Mouse (Mus musculus): ENCODE results near the gene Fam83g. TPM values are rescaled to one million over a fixed set of nuclear protein-coding genes. Genes with fewer than 3 reads are reported as not detected.

The Fam83g gene
- total RNA-seq, 1 experiment from 2014 or later = 0.85 TPM

DNA sequence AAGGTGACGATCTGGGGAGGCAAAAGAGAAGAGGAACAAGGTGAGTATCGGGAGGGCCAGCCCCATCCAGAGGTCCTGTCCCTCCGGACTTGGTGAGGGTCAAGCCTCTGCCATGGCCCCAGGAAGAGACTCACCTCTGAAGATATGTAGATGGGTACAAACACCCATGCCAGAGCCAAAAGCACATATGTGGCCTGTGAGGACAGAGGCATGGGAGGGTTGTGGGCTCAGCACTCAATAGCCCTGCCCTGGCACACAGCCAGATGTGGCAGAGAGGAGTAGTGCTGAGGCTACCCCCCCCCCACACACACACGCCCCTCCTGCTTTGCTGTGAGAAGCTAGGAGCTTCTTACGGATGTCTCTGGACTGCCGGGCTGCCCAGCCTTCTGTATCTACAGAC is 31.2 kb downstream of the Fam83g start:
- no peak for DNase-seq

DNA sequence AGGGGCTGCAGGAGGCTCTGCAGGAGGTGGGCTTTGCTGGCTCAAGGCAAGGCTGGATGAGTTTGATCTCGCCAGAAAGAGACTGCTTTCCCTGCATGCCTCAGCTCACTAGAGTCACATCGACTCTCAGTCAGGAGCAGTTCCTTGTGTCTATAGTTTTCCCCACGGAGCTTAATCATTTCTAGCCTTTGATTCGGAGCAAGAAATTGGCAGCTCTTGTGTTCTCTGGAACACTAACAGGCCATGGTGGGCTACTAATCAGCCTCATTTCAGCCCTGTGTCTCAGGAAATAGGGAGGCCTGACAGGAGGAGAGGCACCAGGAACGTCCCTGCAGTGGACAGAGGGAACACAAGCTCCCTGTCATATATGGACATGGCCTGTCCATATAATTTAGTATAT is 34.1 kb downstream of the Fam83g start:
- no peak for DNase-seq

DNA sequence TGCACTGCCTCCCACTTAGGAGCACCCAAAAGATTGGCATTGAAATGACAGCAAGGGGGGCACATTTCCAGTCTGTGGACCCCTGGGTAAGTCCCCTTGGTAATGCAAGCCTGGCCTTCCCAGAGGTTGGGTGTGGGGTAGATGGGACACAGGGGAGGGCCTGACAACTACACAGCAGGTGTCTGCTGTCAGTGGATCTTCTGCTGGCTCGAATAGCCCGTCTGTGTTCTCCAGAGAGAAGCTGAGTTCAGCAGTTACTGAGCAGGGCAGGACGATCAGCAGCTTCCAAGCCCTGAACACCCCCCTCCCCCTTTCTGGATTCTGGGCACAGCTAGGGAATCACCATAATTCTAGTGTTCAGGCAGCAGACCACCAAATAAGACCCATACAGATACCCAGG is 35.5 kb downstream of the Fam83g start:
- no peak for DNase-seq

DNA sequence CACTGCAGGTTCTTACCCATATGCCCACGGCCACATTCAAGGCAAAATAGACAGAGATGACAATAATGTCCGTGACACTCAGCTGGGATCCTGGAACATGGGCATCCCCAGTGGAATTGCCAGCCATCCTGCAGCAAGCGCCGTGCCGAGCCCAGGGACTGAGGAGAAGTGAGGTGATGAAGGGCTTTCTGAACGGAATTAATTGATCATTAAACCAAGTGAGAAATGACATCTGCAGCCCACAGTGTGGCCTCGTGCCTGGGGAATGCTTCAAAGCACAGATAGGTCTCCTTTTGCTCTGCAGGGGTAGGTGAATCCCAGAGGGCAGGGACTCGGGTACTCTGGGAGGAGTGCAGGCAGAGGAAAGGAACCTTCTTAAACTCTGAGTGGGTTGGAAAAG is 35.9 kb downstream of the Fam83g start:
- no peak for DNase-seq

DNA sequence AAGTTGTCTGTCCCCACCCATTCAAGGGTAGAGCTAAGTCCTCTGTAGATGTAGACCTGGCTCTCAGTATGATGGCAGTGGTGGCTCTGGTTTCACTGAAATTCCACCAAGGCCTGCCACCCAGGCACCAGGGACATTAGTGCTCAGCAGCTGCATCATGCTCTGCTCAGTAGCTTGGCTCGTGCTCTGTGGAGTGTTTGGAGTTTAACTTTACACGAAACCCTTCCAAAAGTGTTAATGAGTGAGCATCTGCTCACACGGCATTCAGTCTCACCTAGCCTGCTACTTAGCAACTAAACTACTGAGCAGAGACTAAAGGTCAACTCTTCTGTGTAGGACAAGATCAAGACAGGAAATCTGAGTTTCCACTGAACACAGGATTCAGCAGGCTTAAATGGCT is 36.7 kb downstream of the Fam83g start, which contains the start of gene Slc5a10:
Gene Slc5a10 (minus strand): TSS at position 191 of the 400 bp plus-strand sequence.
- DNase-seq = no peak

DNA sequence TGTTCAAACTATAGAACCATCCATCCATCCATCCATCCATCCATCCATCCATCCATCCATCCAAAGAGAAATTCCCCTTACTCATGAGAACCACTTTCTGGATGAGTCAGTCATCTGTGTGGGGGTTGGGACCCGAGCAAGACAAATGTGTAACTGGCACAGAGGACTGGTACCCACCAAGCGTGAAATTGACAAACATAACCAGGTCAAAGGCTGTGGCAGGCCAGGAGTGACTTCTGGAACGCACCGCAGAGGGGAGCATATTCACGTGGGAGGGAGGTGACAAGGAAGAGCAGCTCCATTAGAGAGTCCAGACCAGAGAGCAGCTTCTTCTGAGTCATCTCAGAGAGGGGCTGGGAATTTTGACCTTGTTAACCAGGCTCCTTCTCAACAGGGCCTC is 38.2 kb downstream of the Fam83g start:
- no peak for DNase-seq

DNA sequence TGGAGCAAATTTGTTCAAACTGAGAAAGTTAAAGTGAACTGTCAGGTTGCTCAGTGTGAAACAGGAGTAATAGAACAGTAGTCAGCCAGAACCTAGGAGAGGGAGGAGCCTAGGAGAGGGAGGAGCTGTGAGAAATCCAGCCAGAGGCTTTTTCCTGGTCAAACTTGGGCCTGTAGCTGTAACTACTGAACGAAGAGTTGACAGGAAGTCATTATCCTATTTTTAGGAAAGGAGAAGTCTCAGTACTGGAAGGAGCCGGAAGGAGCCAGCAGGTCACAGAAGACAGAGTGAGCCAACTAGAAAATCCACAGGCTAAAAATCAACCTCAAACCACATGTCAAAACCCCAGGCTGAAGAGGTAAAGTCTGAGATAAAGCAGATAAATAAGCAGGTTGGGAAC is 44.1 kb downstream of the Fam83g start:
- no peak for DNase-seq

DNA sequence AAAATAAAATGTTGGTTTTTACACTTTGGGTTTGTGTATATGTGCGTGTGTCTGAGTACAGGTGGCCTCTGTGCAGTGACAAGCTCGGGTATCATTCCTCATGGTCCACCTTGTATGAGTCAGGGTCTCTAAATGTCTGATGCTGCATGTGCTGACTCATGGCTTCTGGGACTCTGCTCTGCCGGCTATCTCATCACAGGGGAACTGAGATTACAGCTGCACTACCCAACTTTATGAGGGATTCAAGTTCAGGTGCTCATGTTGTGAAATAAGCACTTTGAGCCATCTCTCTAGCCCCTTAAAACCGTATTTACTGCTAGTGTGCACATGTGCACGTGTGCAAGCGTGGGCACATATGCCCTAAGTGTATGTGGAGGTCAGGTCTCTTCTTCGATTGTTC is 48.8 kb downstream of the Fam83g start:
- no peak for DNase-seq

DNA sequence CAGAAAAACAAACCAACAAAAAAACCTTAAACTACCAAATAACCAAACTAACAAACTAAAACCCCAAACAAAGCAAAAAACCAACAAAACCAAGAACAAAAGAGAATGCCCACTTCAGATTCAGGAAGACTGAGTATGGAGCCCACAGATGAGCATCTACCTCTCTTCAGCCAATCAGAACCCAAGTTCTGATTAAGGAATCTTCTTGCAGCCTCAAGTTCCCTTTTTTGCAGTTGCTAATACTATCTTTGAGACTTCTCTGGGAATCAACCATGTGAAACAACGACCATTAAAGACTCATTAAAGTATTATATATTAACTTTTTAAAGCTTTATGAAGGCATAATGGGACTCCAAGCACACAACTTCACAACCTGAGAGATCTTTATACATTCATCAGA is 53.4 kb downstream of the Fam83g start:
- DNase-seq = no peak

DNA sequence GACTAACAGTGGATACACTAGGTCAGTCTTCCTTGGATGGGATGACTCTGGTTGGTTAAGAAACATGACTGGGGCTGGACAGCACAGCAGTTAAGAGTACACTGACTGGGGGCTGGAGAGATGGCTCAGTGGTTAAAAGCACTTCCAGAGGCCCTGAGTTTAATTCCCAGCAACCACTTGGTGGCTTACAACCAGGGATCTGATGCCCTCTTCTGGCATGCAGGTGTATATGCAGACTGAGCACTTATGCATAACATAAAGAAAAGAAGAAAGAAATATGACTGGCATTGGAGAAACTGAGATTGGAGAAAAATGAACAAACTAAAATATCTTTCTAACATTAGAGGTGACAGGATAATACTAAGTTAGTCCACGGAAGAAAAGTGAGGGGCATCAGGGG is 56.6 kb downstream of the Fam83g start:
- no peak for DNase-seq

DNA sequence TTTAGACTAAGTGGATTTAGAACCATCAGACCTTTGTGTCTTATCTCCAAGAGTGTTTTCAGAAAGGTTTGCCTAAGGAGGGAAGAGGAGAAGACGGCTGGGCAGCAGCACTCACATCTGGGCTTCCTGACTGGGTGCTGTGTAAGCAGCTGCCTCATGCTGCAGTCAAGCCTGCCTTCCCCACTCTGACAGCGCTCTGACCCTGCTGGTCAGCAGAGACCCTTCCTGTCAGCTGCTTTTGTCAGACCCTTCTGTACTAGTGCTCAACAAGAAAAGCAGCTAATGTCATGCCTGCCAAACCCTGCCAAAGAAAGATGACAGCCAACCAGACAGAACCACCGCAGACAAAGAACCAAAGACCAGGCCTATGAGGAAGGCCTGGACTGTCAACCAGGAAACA is 59.9 kb downstream of the Fam83g start:
- no peak for DNase-seq

DNA sequence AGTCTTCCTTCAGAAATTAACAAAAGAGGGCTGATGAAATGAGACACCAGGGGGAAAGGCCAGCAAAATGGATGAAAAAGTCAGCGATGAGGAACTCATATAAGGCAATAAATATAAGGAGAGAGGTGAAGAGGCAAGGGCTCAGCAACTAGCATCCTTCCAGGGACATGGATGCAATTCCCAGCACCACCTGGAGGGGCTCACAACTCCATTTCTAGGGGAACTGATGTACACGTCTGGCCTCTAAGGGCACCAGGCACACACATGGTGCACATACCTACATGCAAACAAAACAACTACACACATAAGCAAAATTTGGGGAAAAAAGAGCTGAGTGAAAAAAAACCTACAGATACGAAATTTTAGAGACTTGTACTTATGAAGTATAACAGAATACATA is 60.6 kb downstream of the Fam83g start:
- no peak for DNase-seq

DNA sequence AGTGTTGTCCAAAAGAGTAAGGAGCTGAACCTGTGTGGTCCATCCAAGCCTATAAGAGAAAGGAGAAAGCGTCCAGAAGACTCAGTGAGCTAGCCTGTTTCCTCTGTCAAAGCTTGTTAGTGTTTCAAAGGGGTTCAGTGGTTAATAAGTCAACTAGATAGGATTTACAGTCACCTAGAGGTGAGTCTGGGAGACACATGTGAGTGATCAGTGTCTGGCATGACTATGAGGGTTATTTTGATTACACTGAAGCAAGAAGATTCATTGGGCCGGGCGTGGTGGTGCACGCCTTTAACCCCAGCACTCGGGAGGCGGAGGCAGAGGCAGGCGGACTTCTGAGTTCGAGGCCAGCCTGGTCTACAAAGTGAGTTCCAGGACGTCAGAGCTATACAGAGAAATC is 61.9 kb downstream of the Fam83g start:
- no peak for DNase-seq

DNA sequence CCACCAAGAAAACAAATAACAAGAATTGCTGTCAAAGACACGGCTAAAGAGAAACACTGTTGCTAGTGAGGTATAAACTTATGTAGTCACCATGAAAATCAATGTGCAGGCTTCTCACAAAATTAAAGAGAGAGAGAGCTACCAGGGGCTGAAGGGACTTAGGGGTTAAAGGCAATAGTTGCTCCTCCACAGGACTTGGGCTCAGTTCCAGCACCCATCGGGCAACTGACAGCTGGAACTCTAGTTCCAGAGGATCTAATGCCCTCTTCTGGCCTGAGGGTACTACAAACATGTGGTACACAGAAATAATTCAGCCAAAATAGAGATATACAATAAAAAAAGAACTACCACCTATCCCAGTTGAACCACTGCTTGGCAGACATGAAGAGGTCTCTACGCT is 63.3 kb downstream of the Fam83g start:
- no peak for DNase-seq

DNA sequence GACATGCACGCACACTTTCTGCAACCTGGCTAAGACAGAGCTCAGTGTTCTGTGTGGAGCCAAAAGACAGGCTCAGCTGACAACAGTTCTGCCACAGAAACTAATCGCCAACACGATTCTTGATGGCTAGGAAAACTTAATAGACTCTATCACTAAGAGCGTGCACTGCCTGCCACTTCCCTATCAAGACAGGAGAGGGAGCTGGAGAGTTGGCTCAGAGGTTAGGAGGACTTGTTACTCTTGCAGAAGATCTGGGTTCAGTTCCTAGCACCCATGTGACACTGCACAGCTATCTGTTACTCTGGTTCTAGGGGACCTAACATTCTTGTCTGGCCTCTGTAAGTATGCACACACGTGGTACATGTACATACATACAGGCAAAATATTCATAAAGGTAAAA is 67.7 kb downstream of the Fam83g start:
- peak; percentile 32 for DNase-seq

DNA sequence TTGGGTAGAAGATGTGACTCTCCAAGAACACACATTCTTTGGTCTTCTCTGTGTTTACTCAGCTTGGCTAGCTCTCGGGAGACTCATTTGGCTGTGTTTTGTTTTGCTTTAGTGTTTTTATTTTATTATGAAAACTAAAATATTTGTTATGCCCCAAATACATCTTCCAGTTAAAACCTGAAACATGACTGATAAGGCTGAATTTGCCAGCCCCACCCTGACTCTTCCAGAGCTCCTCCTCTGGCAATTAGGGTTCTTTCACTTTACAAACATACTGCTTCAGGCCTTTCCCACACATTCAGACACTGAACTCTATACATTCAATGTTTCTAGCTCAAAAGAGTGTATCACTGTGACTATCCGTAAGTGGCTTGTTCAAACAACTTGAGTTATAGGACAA is 73.3 kb downstream of the Fam83g start:
- no peak for DNase-seq

Other genes starting within 250 kb of the Fam83g start
- 1.2 and 2.1 TPM in 2 replicates for gene Rnf112, start 230.0 kb upstream of the Fam83g start, total RNA-seq (2021)
- 23.5 and 34.4 TPM in 2 replicates for gene Mfap4, start 198.7 kb upstream of the Fam83g start, total RNA-seq (2021)
- 16.7 and 20.0 TPM in 2 replicates for gene Mapk7, start 189.7 kb upstream of the Fam83g start, total RNA-seq (2021)
- 15.3 and 16.0 TPM in 2 replicates for gene B9d1, start 178.9 kb upstream of the Fam83g start, total RNA-seq (2021)
- gene Epn2, start 104.4 kb upstream of the Fam83g start, total RNA-seq (2021) = 35.2 and 38.7 TPM in 2 replicates
- 12.3 and 27.0 TPM in 2 replicates for gene Grap, start 30.8 kb upstream of the Fam83g start, total RNA-seq (2021)
- gene Slc5a10, start 36.7 kb downstream of the Fam83g start, total RNA-seq (2021) = not detected in 2 replicates
- 25.9 and 27.9 TPM in 2 replicates for gene Prpsap2, start 78.0 kb downstream of the Fam83g start, total RNA-seq (2021)
- gene Ulk2, start 171.0 kb downstream of the Fam83g start, total RNA-seq (2021) = 39.1 and 40.8 TPM in 2 replicates
- 23.7 and 27.1 TPM in 2 replicates for gene Akap10, start 246.2 kb downstream of the Fam83g start, total RNA-seq (2021)